Mouse (Mus musculus) left cerebral cortex, postnatal 36 days (tissue): ENCODE measurements around the gene Slc25a45. TPM values are rescaled to one million over a fixed set of nuclear protein-coding genes. Genes with fewer than 3 reads are reported as not detected.

Source experiments
- DNase-seq, 2 experiments: peaks; one replicate each; pipeline ENCODE4 v3.0.0; 2021 to 2022; ENCODE audit warnings: low spot score in 2 of 2, mixed read lengths in 1 of 2
- intact Hi-C: fragments of 180-260 bp; cut with DNase I; formaldehyde crosslinking; loops from one replicate; pipeline ENCODE4 v1.15.1; 2025
- total RNA-seq, 2 experiments: library from RNA; stranded (reverse); gene quantifications; 2 replicates each; pipeline ENCODE4 v1.2.3; 2021

Slc25a45 gene
- 1 to 10 TPM; 3.0 to 4.1 TPM for total RNA-seq

- DNase-seq, result peak; percentile 69 to 70
- intact Hi-C loops, result loop anchor here (2.0 to 10.0 kb wide), 2 partner anchors 91 to 163 kb away; no protein-coding TSS in a partner anchor
Measured at GRCm38 (mm10) chr19:5877618-5878361, at the start of gene Slc25a45. TSS of gene Slc25a45 (plus strand) at chr19:5877808.

- no peak for DNase-seq
- intact Hi-C loops, result no loop called here
Measured at GRCm38 (mm10) chr19:5828155-5828554, 49.5 kb upstream of the Slc25a45 start.

GRCm38 (mm10) chr19:5828905-5829304 lies 48.7 kb upstream of the Slc25a45 start:
- no peak for DNase-seq
- intact Hi-C loops, result no loop called here

- no peak for DNase-seq
- intact Hi-C loops, result no loop called here
Measured at GRCm38 (mm10) chr19:5829958-5830615, 47.5 kb upstream of the Slc25a45 start.

GRCm38 (mm10) chr19:5830776-5831175 lies 46.8 kb upstream of the Slc25a45 start:
- intact Hi-C loops, result no loop called here
- no peak for DNase-seq

- no peak for DNase-seq
- intact Hi-C loops, result no loop called here
Measured at GRCm38 (mm10) chr19:5831224-5831957, 46.2 kb upstream of the Slc25a45 start.

- intact Hi-C loops, result no loop called here
- DNase-seq, result no peak
Measured at GRCm38 (mm10) chr19:5831958-5832320, 45.7 kb upstream of the Slc25a45 start.

GRCm38 (mm10) chr19:5832326-5832725 lies 45.3 kb upstream of the Slc25a45 start:
- intact Hi-C loops, result no loop called here

GRCm38 (mm10) chr19:5833287-5834100 lies 44.1 kb upstream of the Slc25a45 start:
- intact Hi-C loops, result no loop called here
- DNase-seq, result no peak

More at GRCm38 (mm10) chr19:5832326-5832725, 45.3 kb upstream of the Slc25a45 start:
- no peak for DNase-seq

GRCm38 (mm10) chr19:5834260-5834925 lies 43.2 kb upstream of the Slc25a45 start:
- DNase-seq, result no peak
- intact Hi-C loops, result no loop called here

GRCm38 (mm10) chr19:5835054-5835921 lies 42.3 kb upstream of the Slc25a45 start:
- intact Hi-C loops, result no loop called here
- no peak for DNase-seq

GRCm38 (mm10) chr19:5835922-5836430 lies 41.6 kb upstream of the Slc25a45 start:
- intact Hi-C loops, result no loop called here
- no peak for DNase-seq

- no peak for DNase-seq
- intact Hi-C loops, result no loop called here
Measured at GRCm38 (mm10) chr19:5836941-5837572, 40.6 kb upstream of the Slc25a45 start.

- no peak for DNase-seq
- intact Hi-C loops, result no loop called here
Measured at GRCm38 (mm10) chr19:5837606-5838005, 40.0 kb upstream of the Slc25a45 start.

GRCm38 (mm10) chr19:5838136-5838891 lies 39.3 kb upstream of the Slc25a45 start:
- intact Hi-C loops, result no loop called here
- DNase-seq, result no peak

- intact Hi-C loops, result no loop called here
- no peak for DNase-seq
Measured at GRCm38 (mm10) chr19:5838892-5839165, 38.8 kb upstream of the Slc25a45 start.
